Mouse (Mus musculus) layer of hippocampus, postnatal 10 days (tissue): ENCODE measurements around the gene 2310030G06Rik. TPM values are rescaled to one million over a fixed set of nuclear protein-coding genes. Genes with fewer than 3 reads are reported as not detected.

ENCODE experiments used
- DNase-seq, 2 experiments: peaks; one replicate each; pipeline ENCODE4 v3.0.0; 2021; ENCODE audit warnings: low spot score in 2 of 2
- total RNA-seq, 2 experiments: library from RNA; stranded (reverse); gene quantifications; 2 replicates each; pipeline ENCODE4 v1.2.3; 2021

The 2310030G06Rik gene
- total RNA-seq, 2 experiments from 2014 or later: 1.3 to 1.8 TPM

DNA sequence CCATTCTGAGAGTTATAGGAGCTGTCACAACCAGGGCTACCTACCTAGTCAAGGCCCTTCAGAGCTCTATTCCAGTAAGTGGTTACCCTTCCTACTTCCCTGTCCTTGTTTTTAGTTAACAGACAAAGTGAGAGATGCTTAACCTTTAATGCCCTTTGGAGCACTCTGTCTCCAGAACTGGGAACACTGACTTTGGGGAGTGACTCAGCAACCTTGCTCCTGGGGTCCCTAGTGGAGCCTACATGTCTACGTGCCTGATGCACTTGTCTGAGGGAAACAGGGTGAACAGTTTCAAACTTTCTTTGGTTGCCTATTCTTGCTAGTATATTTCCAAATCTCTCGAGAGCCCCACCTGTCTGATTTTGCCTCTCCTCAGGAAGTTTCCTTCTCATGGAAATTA is 3.6 kb downstream of the 2310030G06Rik start:
- DNase-seq: no peak

GRCm38 (mm10) chr9:50742261-50742660 is 4.1 kb downstream of the 2310030G06Rik start:
- DNase-seq: no peak

- DNase-seq: no peak
Measured at GRCm38 (mm10) chr9:50740867-50741784, 5.2 kb downstream of the 2310030G06Rik start.

- DNase-seq: peak; percentile 94
Measured at GRCm38 (mm10) chr9:50738914-50739870, 7.1 kb downstream of the 2310030G06Rik start, which contains the start of gene Dixdc1. Gene Dixdc1, minus strand, starts transcription at chr9:50739517.

DNA sequence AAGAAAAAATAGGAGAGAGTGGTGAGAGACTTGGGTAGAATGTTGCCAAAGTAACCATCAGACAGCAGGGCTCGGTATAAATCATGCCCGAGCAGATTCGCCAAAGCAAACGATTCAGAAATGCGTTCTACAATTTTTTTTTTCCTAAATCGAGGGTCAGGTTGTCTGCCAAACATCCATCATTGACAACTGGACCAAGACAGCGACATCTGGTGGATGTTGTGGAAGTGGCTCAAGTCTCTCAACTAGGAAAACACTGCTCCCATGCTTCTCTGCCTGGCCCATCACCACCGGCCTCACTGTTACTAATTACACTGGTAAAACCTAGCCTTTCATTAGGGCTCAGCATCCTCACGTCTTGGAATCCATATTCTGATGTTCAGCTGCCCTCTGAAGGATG is 11.3 kb downstream of the 2310030G06Rik start:
- DNase-seq: peak; percentile 61 to 63

GRCm38 (mm10) chr9:50732560-50732959 is 13.8 kb downstream of the 2310030G06Rik start:
- DNase-seq: no peak

DNA sequence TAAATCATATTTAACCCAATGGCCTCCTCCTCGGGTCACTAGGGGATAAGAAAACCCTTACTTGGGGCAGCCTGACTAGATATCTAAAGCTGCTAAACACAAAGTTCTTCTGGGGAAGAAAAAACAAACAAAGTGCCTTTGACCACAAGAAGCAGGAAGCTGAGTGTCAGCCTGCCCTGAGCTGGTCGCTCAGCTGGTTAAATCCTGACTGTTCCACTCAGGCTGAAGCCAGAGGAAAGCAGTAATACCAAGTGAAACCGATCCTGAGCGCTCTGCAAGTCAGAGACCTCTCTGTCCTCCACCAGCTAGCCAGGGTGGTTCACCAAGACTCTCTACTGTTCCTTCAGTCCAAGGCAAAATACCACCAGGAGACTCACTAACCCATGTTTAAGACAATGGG is 16.7 kb downstream of the 2310030G06Rik start:
- DNase-seq: no peak

- DNase-seq: peak; percentile 79 to 85
Measured at GRCm38 (mm10) chr9:50727925-50728651, 18.2 kb downstream of the 2310030G06Rik start.

DNA sequence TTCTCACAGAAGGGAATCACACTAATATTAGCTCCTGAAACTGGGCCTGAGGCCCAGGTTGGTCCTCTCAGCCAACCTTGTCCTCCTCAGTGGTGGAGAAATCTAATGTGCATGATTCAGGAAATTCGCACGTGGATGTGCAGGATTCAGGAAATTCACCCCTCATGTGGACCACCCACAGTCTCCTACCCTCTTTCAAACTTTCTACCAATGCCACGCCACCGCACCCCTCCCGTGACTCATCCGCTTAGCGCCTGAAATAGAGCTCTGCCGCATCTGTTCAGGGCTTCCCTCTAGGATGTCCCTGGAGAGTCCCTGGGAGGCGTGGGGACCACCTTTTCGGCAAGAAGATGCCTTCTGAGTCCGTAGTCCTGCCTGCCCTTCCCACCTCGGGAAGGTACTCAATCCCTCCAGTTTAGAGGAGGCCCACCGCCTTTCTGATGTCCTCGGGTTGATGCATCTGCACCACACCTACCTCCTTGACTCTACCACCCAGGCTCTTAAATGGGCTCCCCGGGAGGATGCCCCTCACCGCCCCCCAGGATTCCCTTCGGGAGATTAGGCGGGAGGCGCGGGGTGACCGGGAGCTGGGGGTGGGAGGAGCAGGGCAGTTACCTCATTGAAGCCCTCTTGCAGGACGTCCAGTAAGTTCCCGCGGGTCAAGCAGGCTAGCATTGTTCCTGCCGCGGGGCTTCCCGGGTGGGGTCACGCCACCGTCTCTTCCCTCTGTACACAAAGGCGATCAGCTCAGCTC is 19.0 kb downstream of the 2310030G06Rik start:
- peak; percentile 49 for DNase-seq

GRCm38 (mm10) chr9:50725921-50726590 is 20.3 kb downstream of the 2310030G06Rik start:
- DNase-seq: no peak

DNA sequence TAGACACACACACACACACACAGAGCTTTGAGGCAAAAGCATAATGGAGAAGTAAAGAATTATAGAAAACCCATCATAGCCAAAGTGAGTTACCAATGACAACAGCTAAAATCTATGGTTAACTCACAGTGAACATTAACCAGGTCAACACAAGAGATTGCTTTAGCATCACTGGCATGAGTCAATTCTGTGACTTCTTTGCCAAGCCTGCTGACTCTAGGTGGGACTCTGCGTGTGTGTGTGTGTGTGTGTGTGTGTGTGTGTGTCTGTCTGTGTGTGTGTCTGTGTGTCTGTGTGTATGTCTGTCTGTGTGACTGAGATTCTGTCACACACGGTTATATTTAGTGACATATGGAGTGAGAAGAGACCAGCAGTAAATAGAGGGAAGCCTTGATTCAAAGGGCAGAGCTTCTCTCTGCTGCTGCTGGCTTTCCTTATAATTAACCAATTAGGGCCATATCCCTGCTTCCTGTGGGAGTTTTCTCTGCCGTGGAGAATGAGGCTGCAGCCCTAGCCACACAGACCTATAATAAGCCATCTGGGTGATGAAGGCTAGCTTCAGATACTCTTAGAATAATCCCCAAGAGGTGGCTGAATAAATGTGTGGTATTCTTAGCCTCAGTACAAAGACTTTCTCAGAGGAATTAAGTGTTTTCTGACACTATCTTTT is 21.5 kb downstream of the 2310030G06Rik start:
- no peak for DNase-seq

DNA sequence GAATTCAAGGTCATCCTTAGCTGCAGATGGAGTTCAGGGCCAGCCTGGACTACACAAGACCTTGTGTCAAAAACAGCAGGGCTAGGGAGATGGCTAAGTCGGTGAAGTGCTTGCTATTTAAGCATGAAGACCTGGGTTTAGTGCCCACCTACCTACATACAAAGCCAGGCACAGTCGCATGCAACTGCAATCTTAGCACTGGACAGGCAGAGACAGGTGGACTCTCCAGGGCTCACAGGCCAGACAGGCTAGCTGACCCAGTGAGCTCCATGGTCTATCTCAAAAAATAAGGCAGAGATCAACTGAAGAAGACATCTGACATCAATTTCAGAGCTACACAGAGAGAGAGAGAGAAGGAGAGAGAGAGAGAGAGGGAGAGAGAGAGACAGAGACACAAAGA is 22.2 kb downstream of the 2310030G06Rik start:
- DNase-seq: no peak

GRCm38 (mm10) chr9:50723406-50723805 is 22.9 kb downstream of the 2310030G06Rik start:
- peak; percentile 82 to 88 for DNase-seq

DNA sequence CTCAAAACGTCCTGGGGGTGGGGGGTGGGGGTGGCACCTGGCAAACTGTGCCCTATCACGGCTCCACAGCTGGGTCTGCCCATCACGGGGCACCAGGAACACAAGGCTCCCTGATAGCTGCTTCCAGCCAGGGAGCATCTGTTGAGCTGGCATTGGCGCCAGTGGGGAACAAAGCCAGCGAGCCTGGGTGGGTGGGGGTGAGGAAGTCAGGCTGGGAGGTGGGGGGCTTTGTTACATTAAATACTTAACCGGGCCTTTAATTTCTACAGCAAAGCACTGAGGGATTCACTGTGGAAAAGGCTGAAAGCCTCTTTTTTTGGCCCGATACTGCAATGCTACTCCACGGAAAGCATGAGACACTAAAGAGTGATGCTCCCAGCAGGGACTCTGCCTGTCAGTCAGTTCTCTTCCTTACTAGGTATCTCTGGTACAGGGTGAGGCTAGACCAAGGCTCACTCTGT is 23.9 kb downstream of the 2310030G06Rik start:
- DNase-seq: peak; percentile 60 to 64

DNA sequence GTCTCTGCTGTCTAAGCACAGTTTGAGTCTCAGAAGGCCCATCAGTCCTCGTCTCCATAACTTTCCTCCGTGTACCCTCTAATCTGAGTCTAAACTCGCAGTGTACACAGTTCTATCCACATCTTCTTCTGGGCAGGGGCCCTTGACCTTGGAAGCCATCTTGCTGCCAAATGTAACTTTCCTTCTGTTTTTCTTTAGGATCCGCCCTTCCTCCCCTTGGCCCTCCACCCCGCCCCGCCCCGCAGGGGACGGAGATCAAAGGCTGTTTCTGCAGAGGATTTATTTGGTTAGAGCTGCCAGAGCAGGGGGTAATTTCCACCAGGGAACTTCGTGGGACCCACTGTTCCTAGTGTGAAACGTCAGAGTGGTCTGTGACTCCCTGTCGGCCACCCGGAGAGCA is 25.3 kb downstream of the 2310030G06Rik start:
- DNase-seq: no peak

DNA sequence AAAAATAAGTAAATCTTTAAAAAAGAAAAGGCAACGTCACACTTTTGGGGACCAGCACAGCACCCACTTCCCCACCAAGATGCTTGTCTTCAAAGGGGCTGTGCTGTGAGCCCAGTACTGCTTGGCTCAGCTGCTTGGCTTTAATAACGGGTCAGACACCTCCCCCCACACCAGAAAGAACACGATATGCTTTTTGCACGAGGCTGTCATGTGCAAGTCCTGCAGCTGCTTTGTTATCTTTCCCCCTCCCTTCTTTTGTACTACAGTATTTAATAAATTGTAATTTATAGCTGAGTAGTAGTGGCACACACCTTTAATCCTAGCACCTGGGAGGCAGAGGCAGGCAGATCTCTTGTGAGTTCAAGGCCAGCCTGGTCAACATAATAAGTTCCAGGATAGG is 27.5 kb downstream of the 2310030G06Rik start:
- DNase-seq: no peak

DNA sequence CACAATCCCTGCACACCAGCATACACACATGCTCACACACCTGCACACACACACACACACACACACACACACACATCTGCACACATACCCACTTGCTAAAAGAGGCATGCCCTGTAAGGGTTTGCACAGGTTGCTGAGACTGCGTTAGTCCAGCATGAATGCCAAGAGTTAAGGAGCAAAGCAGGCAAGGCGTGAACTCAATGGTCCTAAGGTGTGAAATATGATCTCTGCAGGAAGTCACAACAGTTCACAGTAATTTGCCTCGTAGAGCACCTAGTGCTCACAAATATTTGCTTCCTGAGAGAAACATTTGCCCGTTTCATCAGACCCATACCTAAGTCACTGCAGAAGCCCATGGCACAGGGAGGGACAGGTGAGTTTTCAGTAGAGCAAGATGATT is 32.1 kb downstream of the 2310030G06Rik start:
- DNase-seq: no peak

DNA sequence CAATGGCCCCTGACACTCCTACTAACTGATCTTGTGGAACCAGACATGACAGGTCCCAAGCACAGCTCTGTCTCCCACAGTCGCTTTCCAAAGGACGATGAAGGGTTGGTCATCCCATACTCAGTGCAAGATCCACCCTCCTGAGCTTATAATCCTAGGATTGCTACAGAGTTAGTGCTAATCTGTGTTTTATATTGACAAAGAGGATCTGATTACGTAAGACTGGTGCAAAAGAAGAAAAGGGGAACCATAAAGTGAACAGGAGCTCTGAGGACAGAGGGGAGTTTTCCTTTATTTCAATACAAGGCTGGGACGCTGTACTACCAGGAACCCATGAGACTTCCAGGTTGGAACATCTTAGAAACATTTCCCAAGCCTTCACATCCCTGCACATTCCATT is 35.0 kb downstream of the 2310030G06Rik start:
- no peak for DNase-seq

- peak; percentile 32 to 62 for DNase-seq
Measured at GRCm38 (mm10) chr9:50709108-50709507, 37.2 kb downstream of the 2310030G06Rik start.
